Mouse (Mus musculus) MEL (cell line): Measurements from ENCODE around the gene Mrtfb.

Experiments used
- CHD1 ChIP-seq: IDR thresholded peaks from 2 replicates; pipeline ENCODE4 v1.6.1; 2012; ENCODE audit warnings: low read depth, mild to moderate bottlenecking, inconsistent platforms, low read length, improper control_type of control experiment
- EP300 ChIP-seq, 2 experiments: IDR thresholded peaks; 2 replicates each; pipeline ENCODE4 v1.6.1; 2011; ENCODE audit warnings: improper control_type of control experiment in 2 of 2, low read length in 2 of 2, low read depth in 1 of 2, mild to moderate bottlenecking in 1 of 2
- MAX ChIP-seq: IDR thresholded peaks from 2 replicates; pipeline ENCODE4 v1.6.1; 2011; ENCODE audit warnings: low read length, improper control_type of control experiment
- MAZ ChIP-seq: IDR thresholded peaks from 2 replicates; pipeline ENCODE4 v1.6.1; 2012; ENCODE audit warnings: low read depth, mild to moderate bottlenecking, inconsistent platforms, low read length, improper control_type of control experiment
- MXI1 ChIP-seq: IDR thresholded peaks from 2 replicates; pipeline ENCODE4 v1.6.1; 2011; ENCODE audit warnings: mild to moderate bottlenecking, low read depth, low read length, improper control_type of control experiment
- POLR2A ChIP-seq, 2 experiments: IDR thresholded peaks; 2 replicates each; pipeline ENCODE4 v1.6.1; 2011 to 2012; ENCODE audit warnings: low read length in 2 of 2, mild to moderate bottlenecking in 2 of 2, control low read depth in 1 of 2, improper control_type of control experiment in 1 of 2, low read depth in 1 of 2, moderate library complexity in 1 of 2; ENCODE audit not compliant: control insufficient read depth in 1 of 2, insufficient read depth in 1 of 2, poor library complexity in 1 of 2
- TCF12 ChIP-seq: IDR thresholded peaks from 2 replicates; pipeline ENCODE4 v1.6.1; 2014; ENCODE audit warnings: low read depth, mild to moderate bottlenecking, inconsistent platforms, low read length, improper control_type of control experiment, moderate library complexity
- USF1 ChIP-seq: IDR thresholded peaks from 2 replicates; pipeline ENCODE4 v1.6.1; 2014; ENCODE audit warnings: low read depth, mild to moderate bottlenecking, inconsistent platforms, low read length, improper control_type of control experiment, moderate library complexity

GRCm38 (mm10) chr16:13435627-13436026, 179.3 kb downstream of the Mrtfb start:
- TF ChIP-seq MAX (no peak), EP300 (IDR thresholded peaks at IDR 0.05; ENCODE audit: low read depth in 1 of 2, low read length in 2 of 2) (no peak), MXI1 (no peak), POLR2A (IDR thresholded peaks at IDR 0.05; ENCODE audit: control insufficient read depth in 1 of 2, insufficient read depth in 1 of 2, low read depth in 1 of 2, low read length in 2 of 2, poor library complexity in 1 of 2) (no peak), TCF12 (no peak), CHD1 (no peak), MAZ (no peak), USF1 (no peak)
